Mouse (Mus musculus) bone marrow, adult 2 months (tissue): ENCODE data around the gene Adipoq.

Source experiments
- CTCF ChIP-seq: fragments of 200-500 bp; IDR thresholded peaks from 2 replicates; pipeline ENCODE4 v1.5.1; 2011; ENCODE audit warnings: low read length, control low read depth; ENCODE audit not compliant: control insufficient read depth, insufficient read depth
- POLR2A ChIP-seq: fragments of 200-500 bp; IDR thresholded peaks from 2 replicates; pipeline ENCODE4 v1.6.1; 2011; ENCODE audit warnings: low read depth, mild to moderate bottlenecking, control low read depth, low read length, borderline replicate concordance; ENCODE audit not compliant: control insufficient read depth

GRCm38 (mm10) chr16:23127673-23128375 is 18.5 kb upstream of the Adipoq start, which contains the start of gene Rfc4:
- TF ChIP-seq CTCF: no peak
- peak; percentile 79; the same call in 1 of the 2 replicates for TF ChIP-seq POLR2A
